Mouse (Mus musculus) limb, embryonic 15.5 days (tissue): ENCODE measurements at regions not wholly inside any gene's neighbourhood (a gene's known extent, or its start where the extent isn't known, plus 50 kb on each side); places are given as distances from the start of the nearest gene placed in this dataset.

Experiments
- ATAC-seq: fragments of 200-750 bp; cut with Nextera tagmentation; 2 replicates; pipeline ENCODE4 v1.8.0; 2017; ENCODE audit warnings: low read depth, moderate TSS enrichment; ENCODE audit not compliant: insufficient number of reproducible peaks, low FRiP score, low TSS enrichment
- H3K27ac ChIP-seq: fragments of 300-500 bp; sonication (generic); 2 replicates; pipeline ENCODE4 v1.5.1; 2015; ENCODE audit warnings: moderate library complexity, mild to moderate bottlenecking, inconsistent platforms
- H3K27me3 ChIP-seq: fragments of 300-500 bp; sonication (generic); 2 replicates; pipeline ENCODE4 v1.6.1; 2015; ENCODE audit warnings: inconsistent platforms
- H3K36me3 ChIP-seq: fragments of 300-500 bp; sonication (generic); 2 replicates; pipeline ENCODE4 v1.6.1; 2015; ENCODE audit warnings: inconsistent platforms
- H3K4me1 ChIP-seq: fragments of 300-500 bp; sonication (generic); 2 replicates; pipeline ENCODE4 v1.6.1; 2015; ENCODE audit warnings: inconsistent platforms
- H3K4me2 ChIP-seq: fragments of 300-500 bp; sonication (generic); 2 replicates; pipeline ENCODE4 v1.6.1; 2015; ENCODE audit warnings: mild to moderate bottlenecking, inconsistent platforms
- H3K4me3 ChIP-seq: fragments of 300-500 bp; sonication (generic); 2 replicates; pipeline ENCODE4 v1.5.1; 2015; ENCODE audit warnings: mild to moderate bottlenecking, inconsistent platforms
- H3K9ac ChIP-seq: fragments of 300-500 bp; sonication (generic); 2 replicates; pipeline ENCODE4 v1.6.1; 2015; ENCODE audit warnings: inconsistent platforms
- H3K9me3 ChIP-seq: fragments of 300-500 bp; sonication (generic); 2 replicates; pipeline ENCODE4 v1.6.1; 2016; ENCODE audit warnings: inconsistent platforms
- WGBS: fragments of 180-500 bp; shearing (Covaris S2); methylation state at CpG from one replicate; pipeline ENCODE4 v1.1.7; 2015; 5-methylcytosine and 5-hydroxymethylcytosine counted together

- H3K9me3 ChIP-seq, result no peaks in the 10 kb centered on the region
- H3K4me3 ChIP-seq, result no peak overlapping the region
- H3K27ac ChIP-seq, result no peak overlapping the region
- H3K36me3 ChIP-seq, result no peaks in the 10 kb centered on the region
- H3K27me3 ChIP-seq, result no peaks in the 10 kb centered on the region
- H3K4me1 ChIP-seq, result no peaks in the 10 kb centered on the region
- H3K4me2 ChIP-seq, result no peak overlapping the region
- H3K9ac ChIP-seq, result no peak overlapping the region
- 82% methylated on average over 5 of the region's 5 CpGs for WGBS
- no peak for ATAC-seq
Measured at GRCm38 (mm10) chr3:42232268-42232667, 489.9 kb downstream of the D3Ertd751e start.

- no peaks in the 10 kb centered on the region for H3K4me1 ChIP-seq
- WGBS, result 74% methylated on average over 3 of the region's 3 CpGs
- no peaks in the 10 kb centered on the region for H3K27me3 ChIP-seq
- H3K4me2 ChIP-seq, result no peak overlapping the region
- H3K9me3 ChIP-seq, result no peaks in the 10 kb centered on the region
- no peak for ATAC-seq
- no peak overlapping the region for H3K4me3 ChIP-seq
- no peak overlapping the region for H3K27ac ChIP-seq
- no peaks in the 10 kb centered on the region for H3K36me3 ChIP-seq
- no peak overlapping the region for H3K9ac ChIP-seq
Measured at GRCm38 (mm10) chr3:42233756-42234155, 491.3 kb downstream of the D3Ertd751e start.

DNA sequence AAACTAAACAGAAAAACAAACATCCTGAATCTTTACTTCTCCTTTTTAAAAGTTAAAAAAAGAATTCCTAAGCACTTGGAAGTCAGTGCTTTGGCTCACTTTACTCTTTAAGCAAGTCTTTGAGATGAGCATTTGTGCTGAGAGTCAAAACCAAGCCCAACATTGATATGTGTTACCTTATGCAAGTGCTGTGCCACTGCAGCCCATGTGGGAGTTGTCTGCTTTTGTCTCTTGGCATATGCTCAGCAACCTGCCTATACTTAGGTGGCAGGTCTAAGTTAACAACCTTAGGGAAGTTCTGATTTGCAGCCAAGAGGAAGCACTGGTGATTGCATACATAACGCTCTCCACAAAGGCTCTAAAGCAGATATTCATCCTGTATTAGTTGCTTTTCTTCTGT, 493.1 kb downstream of the D3Ertd751e start:
- no peaks in the 10 kb centered on the region for H3K27me3 ChIP-seq
- no peak overlapping the region for H3K4me3 ChIP-seq
- no peaks in the 10 kb centered on the region for H3K36me3 ChIP-seq
- no peak overlapping the region for H3K27ac ChIP-seq
- H3K4me1 ChIP-seq, result no peaks in the 10 kb centered on the region
- H3K9ac ChIP-seq, result no peak overlapping the region
- no peak overlapping the region for H3K4me2 ChIP-seq
- H3K9me3 ChIP-seq, result no peaks in the 10 kb centered on the region
- 76% methylated on average over 1 of the region's 1 CpGs for WGBS
- ATAC-seq, result no peak
